Mouse (Mus musculus) liver, embryonic 13.5 days (tissue): Measurements from ENCODE around the gene Lrrc1. TPM values are rescaled to one million over a fixed set of nuclear protein-coding genes. Genes with fewer than 3 reads are reported as not detected.
A peak's percentile ranks its signal among the peaks of the same experiment; 100 is the strongest.

Experiments used
- ATAC-seq: fragments of 200-750 bp; cut with Nextera tagmentation; 2 replicates; pipeline ENCODE4 v1.8.0; 2017; ENCODE audit warnings: low read depth, mild to moderate bottlenecking, moderate number of reproducible peaks, moderate library complexity
- DNase-seq: peaks from one replicate; pipeline ENCODE4 v3.0.0; 2022
- H3K27ac ChIP-seq: fragments of 300-500 bp; sonication (generic); 2 replicates; pipeline ENCODE4 v1.5.1; 2015; ENCODE audit warnings: moderate library complexity, mild to moderate bottlenecking, inconsistent platforms
- H3K27me3 ChIP-seq: fragments of 300-500 bp; sonication (generic); 2 replicates; pipeline ENCODE4 v1.6.1; 2015; ENCODE audit warnings: mild to moderate bottlenecking, inconsistent platforms
- H3K36me3 ChIP-seq: fragments of 300-500 bp; sonication (generic); 2 replicates; pipeline ENCODE4 v1.6.1; 2015; ENCODE audit warnings: mild to moderate bottlenecking, inconsistent platforms
- H3K4me1 ChIP-seq: fragments of 300-500 bp; sonication (generic); replicated peaks from 2 replicates; pipeline ENCODE4 v1.6.1; 2015; ENCODE audit warnings: inconsistent platforms
- H3K4me2 ChIP-seq: fragments of 300-500 bp; sonication (generic); 2 replicates; pipeline ENCODE4 v1.6.1; 2015; ENCODE audit warnings: inconsistent platforms, mild to moderate bottlenecking, moderate library complexity
- H3K4me3 ChIP-seq: fragments of 300-500 bp; sonication (generic); replicated peaks from 2 replicates; pipeline ENCODE4 v1.5.1; 2015; ENCODE audit warnings: mild to moderate bottlenecking, inconsistent platforms
- H3K9ac ChIP-seq: fragments of 300-500 bp; sonication (generic); 2 replicates; pipeline ENCODE4 v1.6.1; 2015; ENCODE audit warnings: mild to moderate bottlenecking, inconsistent platforms
- H3K9me3 ChIP-seq: fragments of 300-500 bp; sonication (generic); replicated peaks from 2 replicates; pipeline ENCODE4 v1.6.1; 2016; ENCODE audit warnings: inconsistent platforms
- WGBS: fragments of 180-500 bp; shearing (Covaris S2); methylation state at CpG from one replicate; pipeline ENCODE4 v1.1.7; 2015; ENCODE audit not compliant: insufficient replicate concordance; 5-methylcytosine and 5-hydroxymethylcytosine counted together
- polyA plus RNA-seq: library from polyadenylated mRNA; unstranded; fragments of >200 nt; fragmentation: Nextera tagmentation; extraction: Ambion mirVana; gene quantifications from 2 replicates; pipeline ENCODE4 v1.2.1, GENCODE M21; 2015

Gene Lrrc1
- polyA plus RNA-seq, 1 experiment from 2014 or later, result 3.1 TPM

- DNase-seq (no peak), ATAC-seq (no peak)
- Histone ChIP-seq H3K27me3 (no peaks in the 10 kb centered on the region), H3K9ac (no peak overlapping the region), H3K4me1 (peaks cover 25% of the 10 kb centered on the region), H3K27ac (no peak overlapping the region), H3K9me3 (no peaks in the 10 kb centered on the region), H3K4me3 (no peak overlapping the region), H3K36me3 (no peaks in the 10 kb centered on the region), H3K4me2 (no peak overlapping the region)
- 38% methylated on average over 6 of the region's 6 CpGs for WGBS
Observed at GRCm38 (mm10) chr9:77497173-77497572, 47.5 kb downstream of the Lrrc1 start.

DNA sequence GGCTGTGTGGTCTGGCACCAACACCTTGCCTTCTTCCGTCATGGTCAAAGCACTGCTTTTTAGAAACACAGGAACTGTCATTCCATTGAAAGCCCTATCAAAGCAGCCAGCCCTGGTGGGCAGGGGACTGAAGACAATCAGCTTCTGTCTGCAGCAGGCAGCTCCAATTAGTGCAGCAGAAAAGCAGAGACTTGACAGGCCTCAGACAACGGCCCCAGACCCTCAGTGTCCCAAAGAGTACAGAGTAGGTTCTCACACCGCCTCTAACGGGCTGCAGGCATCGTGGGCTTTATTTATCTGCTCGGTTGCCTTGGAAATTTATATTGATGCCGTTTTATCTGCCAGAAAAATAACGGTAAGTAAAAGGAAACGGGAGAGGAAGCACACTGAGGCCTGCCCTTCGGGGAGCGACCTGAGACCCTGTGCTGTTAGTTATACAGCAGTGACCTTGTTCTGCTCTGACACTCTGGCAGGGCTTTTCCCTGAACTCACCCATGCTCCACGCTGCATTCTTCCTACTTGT, 48.1 kb downstream of the Lrrc1 start:
- H3K36me3 ChIP-seq, result no peaks in the 10 kb centered on the region
- H3K4me3 ChIP-seq, result no peak overlapping the region
- DNase-seq (no peak), ATAC-seq (peak; percentile 34; the same call in 1 of the 2 replicates)
- H3K4me2 ChIP-seq, result no peak overlapping the region
- 23% methylated on average over 12 of the region's 12 CpGs for WGBS
- H3K4me1 ChIP-seq, result peaks cover 25% of the 10 kb centered on the region
- H3K27ac ChIP-seq, result no peak overlapping the region
- no peaks in the 10 kb centered on the region for H3K9me3 ChIP-seq
- no peak overlapping the region for H3K9ac ChIP-seq
- no peaks in the 10 kb centered on the region for H3K27me3 ChIP-seq

DNA sequence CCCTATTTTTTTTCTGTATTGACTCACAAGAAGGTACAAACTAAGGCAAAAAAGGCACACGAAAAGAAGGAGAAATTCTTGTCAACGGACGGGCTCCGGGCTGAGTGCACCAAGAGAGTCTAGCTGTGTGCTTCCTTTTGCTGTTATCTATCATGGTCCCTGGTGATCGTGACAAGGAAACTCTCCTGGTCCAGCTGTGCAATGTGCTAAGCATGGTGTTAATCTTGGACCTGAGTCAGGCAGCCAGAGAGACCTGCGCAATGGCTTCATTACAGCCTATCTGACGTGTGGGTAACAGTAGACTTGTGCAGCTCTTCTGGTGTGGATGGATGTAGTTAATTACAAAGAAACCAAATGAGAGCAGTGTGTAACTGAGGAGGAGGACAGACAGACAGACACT, 50.4 kb downstream of the Lrrc1 start:
- no peak overlapping the region for H3K4me3 ChIP-seq
- H3K9ac ChIP-seq, result no peak overlapping the region
- no peaks in the 10 kb centered on the region for H3K36me3 ChIP-seq
- H3K27me3 ChIP-seq, result no peaks in the 10 kb centered on the region
- no peak overlapping the region for H3K4me2 ChIP-seq
- no peak overlapping the region for H3K27ac ChIP-seq
- H3K4me1 ChIP-seq, result peaks cover 25% of the 10 kb centered on the region
- DNase-seq (no peak), ATAC-seq (no peak)
- 46% methylated on average over 7 of the region's 7 CpGs for WGBS
- no peaks in the 10 kb centered on the region for H3K9me3 ChIP-seq

GRCm38 (mm10) chr9:77488611-77489010, 56.1 kb downstream of the Lrrc1 start:
- Histone ChIP-seq H3K27ac (no peak overlapping the region), H3K4me1 (no peaks in the 10 kb centered on the region; the same call in 1 of the 2 replicates), H3K4me3 (no peak overlapping the region), H3K27me3 (no peaks in the 10 kb centered on the region), H3K36me3 (no peaks in the 10 kb centered on the region), H3K4me2 (no peak overlapping the region), H3K9me3 (no peaks in the 10 kb centered on the region), H3K9ac (no peak overlapping the region)
- DNase-seq (no peak), ATAC-seq (no peak)
- 71% methylated on average over 11 of the region's 11 CpGs for WGBS

DNA sequence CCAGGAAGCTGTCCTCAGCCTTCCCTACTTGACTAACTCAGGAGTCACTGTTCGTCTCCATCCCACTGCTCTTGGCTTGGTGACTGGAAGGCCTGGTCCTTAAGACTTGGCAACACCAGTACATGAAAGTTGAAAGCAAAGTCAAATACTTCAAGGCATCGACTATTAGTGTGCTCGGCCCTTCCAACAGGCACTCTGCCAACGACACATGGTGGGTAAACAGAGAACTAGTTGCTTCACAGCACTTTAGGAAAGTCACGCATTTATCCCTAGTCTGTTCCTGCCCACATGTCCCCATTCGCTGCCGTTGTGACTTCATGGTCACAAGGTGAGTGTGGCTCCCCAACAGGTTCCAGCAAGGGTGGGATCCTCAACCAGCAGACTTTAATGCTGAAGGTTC, 57.2 kb downstream of the Lrrc1 start:
- DNase-seq (no peak), ATAC-seq (no peak)
- Histone ChIP-seq H3K27ac (no peak overlapping the region), H3K4me2 (no peak overlapping the region), H3K36me3 (no peaks in the 10 kb centered on the region), H3K9ac (no peak overlapping the region), H3K27me3 (no peaks in the 10 kb centered on the region), H3K4me1 (no peaks in the 10 kb centered on the region), H3K4me3 (no peak overlapping the region), H3K9me3 (no peaks in the 10 kb centered on the region)
- 72% methylated on average over 7 of the region's 7 CpGs for WGBS

- Histone ChIP-seq H3K27me3 (no peaks in the 10 kb centered on the region), H3K4me2 (no peak overlapping the region), H3K36me3 (no peaks in the 10 kb centered on the region), H3K27ac (no peak overlapping the region), H3K4me1 (peaks cover 7% of the 10 kb centered on the region), H3K9me3 (no peaks in the 10 kb centered on the region), H3K4me3 (no peak overlapping the region), H3K9ac (no peak overlapping the region)
- 62% methylated on average over 12 of the region's 12 CpGs for WGBS
- ATAC-seq (no peak; the same call in 1 of the 2 replicates), DNase-seq (no peak)
Observed at GRCm38 (mm10) chr9:77485915-77486314, 58.8 kb downstream of the Lrrc1 start.

DNA sequence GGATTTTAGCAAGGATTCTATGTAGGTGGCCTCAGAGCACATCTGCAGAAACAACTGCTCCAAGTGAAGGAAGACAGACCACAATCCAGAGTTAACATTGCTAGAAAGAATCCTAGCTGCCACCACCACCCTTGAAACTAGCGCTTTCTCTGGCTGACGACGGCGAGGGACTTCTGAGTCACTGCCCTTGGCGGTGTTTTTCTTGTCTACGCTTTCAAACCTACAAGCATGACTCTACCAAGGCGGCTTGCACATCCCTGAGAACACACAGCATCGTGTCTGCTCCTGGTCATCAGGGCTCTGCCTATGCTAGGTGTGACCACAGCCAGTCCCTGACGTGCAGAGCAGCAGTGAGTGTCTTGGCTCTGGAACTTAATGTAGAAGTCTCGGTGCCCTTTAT, 59.9 kb downstream of the Lrrc1 start:
- H3K9ac ChIP-seq, result no peak overlapping the region
- 83% methylated on average over 10 of the region's 10 CpGs for WGBS

DNA sequence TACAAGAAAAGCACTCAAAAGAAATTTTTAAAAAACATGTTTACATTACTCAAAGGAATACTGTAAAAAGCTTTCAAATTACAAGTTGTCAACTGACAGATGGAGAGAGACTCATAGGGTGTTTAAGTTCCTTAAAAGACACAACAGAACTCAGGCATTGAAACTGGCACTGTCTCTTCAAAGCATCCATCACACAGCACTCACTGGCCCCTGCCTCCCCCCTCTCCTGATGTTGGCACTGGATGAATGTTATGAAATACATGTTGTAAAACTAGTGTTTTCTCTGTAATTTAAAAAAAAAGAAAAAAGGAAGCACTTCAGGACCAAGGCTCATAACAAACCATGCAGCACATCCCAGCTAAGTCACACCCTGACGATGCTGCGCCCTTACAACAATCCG, 61.1 kb downstream of the Lrrc1 start:
- no peak overlapping the region for H3K4me3 ChIP-seq
- H3K9ac ChIP-seq, result no peak overlapping the region
- WGBS, result 91% methylated on average over 3 of the region's 3 CpGs
- DNase-seq (no peak), ATAC-seq (no peak)
- H3K27ac ChIP-seq, result no peak overlapping the region
- H3K36me3 ChIP-seq, result no peaks in the 10 kb centered on the region
- H3K27me3 ChIP-seq, result no peaks in the 10 kb centered on the region
- H3K4me2 ChIP-seq, result no peak overlapping the region
- H3K4me1 ChIP-seq, result peaks cover 14% of the 10 kb centered on the region
- H3K9me3 ChIP-seq, result no peaks in the 10 kb centered on the region

More for the DNA sequence above, 59.9 kb downstream of the Lrrc1 start:
- Histone ChIP-seq H3K27me3 (no peaks in the 10 kb centered on the region), H3K4me3 (no peak overlapping the region), H3K4me2 (no peak overlapping the region), H3K9me3 (no peaks in the 10 kb centered on the region), H3K27ac (no peak overlapping the region), H3K36me3 (no peaks in the 10 kb centered on the region), H3K4me1 (peaks cover 14% of the 10 kb centered on the region)
- ATAC-seq, result no peak
- no peak for DNase-seq

GRCm38 (mm10) chr9:77482281-77482680, 62.4 kb downstream of the Lrrc1 start:
- no peak overlapping the region for H3K4me3 ChIP-seq
- H3K4me1 ChIP-seq, result peaks cover 14% of the 10 kb centered on the region
- no peaks in the 10 kb centered on the region for H3K36me3 ChIP-seq
- H3K9me3 ChIP-seq, result no peaks in the 10 kb centered on the region
- no peaks in the 10 kb centered on the region for H3K27me3 ChIP-seq
- ATAC-seq, result no peak
- WGBS, result 62% methylated on average over 5 of the region's 5 CpGs
- H3K9ac ChIP-seq, result no peak overlapping the region
- DNase-seq, result no peak
- no peak overlapping the region for H3K27ac ChIP-seq
- no peak overlapping the region for H3K4me2 ChIP-seq

GRCm38 (mm10) chr9:77481380-77481779, 63.3 kb downstream of the Lrrc1 start:
- Histone ChIP-seq H3K4me2 (no peak overlapping the region), H3K27me3 (no peaks in the 10 kb centered on the region), H3K9ac (no peak overlapping the region), H3K36me3 (no peaks in the 10 kb centered on the region), H3K4me1 (peaks cover 14% of the 10 kb centered on the region), H3K27ac (no peak overlapping the region), H3K9me3 (no peaks in the 10 kb centered on the region), H3K4me3 (no peak overlapping the region)
- DNase-seq (no peak), ATAC-seq (no peak)
- 40% methylated on average over 7 of the region's 7 CpGs for WGBS

- Histone ChIP-seq H3K27ac (no peak overlapping the region), H3K4me2 (no peak overlapping the region), H3K36me3 (no peaks in the 10 kb centered on the region), H3K4me1 (peaks cover 14% of the 10 kb centered on the region), H3K9me3 (no peaks in the 10 kb centered on the region), H3K27me3 (no peaks in the 10 kb centered on the region), H3K4me3 (no peak overlapping the region), H3K9ac (no peak overlapping the region)
- ATAC-seq (no peak), DNase-seq (no peak)
- WGBS, result 49% methylated on average over 9 of the region's 9 CpGs
Observed at GRCm38 (mm10) chr9:77480574-77481319, 63.9 kb downstream of the Lrrc1 start.

- Histone ChIP-seq H3K9ac (no peak overlapping the region), H3K4me2 (no peak overlapping the region), H3K27me3 (no peaks in the 10 kb centered on the region), H3K4me3 (no peak overlapping the region), H3K9me3 (no peaks in the 10 kb centered on the region), H3K36me3 (no peaks in the 10 kb centered on the region), H3K4me1 (peaks cover 14% of the 10 kb centered on the region), H3K27ac (no peak overlapping the region)
- no peak for ATAC-seq
- 66% methylated on average over 7 of the region's 7 CpGs for WGBS
- DNase-seq, result no peak
Observed at GRCm38 (mm10) chr9:77480001-77480400, 64.7 kb downstream of the Lrrc1 start.
